Mouse (Mus musculus): Measurements from ENCODE around the gene Cr2. TPM values are rescaled to one million over a fixed set of nuclear protein-coding genes. Genes with fewer than 3 reads are reported as not detected.

Gene Cr2
- polyA plus RNA-seq, 1 experiment = not detected

DNA sequence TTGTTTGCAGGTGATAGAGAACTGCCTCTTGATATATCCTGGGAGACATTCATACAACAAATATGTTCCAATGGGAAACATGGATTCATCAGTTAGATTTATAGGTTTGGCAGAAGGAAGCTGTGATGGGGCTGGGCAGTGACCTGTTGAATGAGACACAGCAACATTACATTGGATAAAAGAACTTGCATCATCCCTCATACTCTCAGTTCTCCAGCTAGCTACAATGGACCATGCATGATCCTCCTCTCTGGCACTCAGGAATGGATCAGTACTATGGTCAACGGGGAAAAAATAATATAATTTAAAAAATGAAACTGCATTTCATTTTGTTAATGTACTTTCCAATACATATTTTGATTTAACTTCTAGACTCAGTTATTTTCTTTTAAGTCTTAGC lies 46.6 kb downstream of the Cr2 start:
- Histone ChIP-seq H3K4me1 (ENCODE audit: control insufficient read depth, insufficient read depth, low read length) (no peaks in the 10 kb centered on the region), H3K27ac (ENCODE audit: insufficient read depth, low read length) (no peak overlapping the region), H3K4me3 (ENCODE audit: insufficient read depth, low read length) (no peak overlapping the region)
- peak; percentile 38; the same call in 1 of the 2 replicates for TF ChIP-seq POLR2A (IDR thresholded peaks at IDR 0.05; ENCODE audit: low read depth, low read length)
- TF ChIP-seq CTCF (IDR thresholded peaks at IDR 0.05; ENCODE audit: borderline replicate concordance, insufficient read depth, low read length) = no peak

DNA sequence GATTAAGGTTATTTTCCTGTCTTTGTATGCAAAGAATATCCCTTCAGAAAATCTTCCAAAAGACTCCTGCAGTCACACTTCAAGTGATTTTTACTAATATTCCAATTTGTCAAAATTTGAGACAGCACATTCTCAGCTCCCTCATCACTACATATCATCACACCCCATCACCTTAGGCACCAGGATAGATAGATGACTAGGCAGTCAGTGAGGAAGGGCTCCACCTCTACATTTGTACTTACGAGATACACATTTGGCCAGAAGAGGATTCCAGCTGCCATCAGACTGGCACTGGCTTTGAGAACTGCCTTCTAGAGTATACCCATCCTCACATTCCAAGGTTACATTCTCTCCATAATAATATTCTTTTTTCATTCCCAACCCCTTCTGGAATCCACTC lies 62.1 kb downstream of the Cr2 start:
- no peak overlapping the region for H3K4me3 ChIP-seq (ENCODE audit: insufficient read depth, low read length)
- TF ChIP-seq CTCF (IDR thresholded peaks at IDR 0.05; ENCODE audit: borderline replicate concordance, insufficient read depth, low read length) = no peak
- no peak for TF ChIP-seq POLR2A (IDR thresholded peaks at IDR 0.05; ENCODE audit: low read depth, low read length)

DNA sequence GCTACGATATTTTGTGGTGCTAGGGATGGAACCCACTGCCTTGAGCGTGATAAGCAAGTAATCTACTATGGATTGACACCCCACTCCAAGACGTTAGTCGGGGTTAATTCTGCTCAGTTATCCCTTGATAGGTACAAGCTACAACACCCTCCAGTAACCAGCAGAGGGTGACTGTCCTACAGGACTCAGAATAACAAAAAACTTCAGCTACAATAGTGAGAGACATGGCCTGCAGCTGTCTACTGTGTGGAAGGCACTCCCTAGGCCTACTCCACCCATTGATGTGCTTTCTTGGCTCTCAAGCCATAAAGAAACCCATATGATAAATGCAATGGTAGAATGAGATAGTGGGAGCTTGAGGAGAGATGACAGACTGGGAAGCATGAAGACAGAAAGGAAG lies 62.9 kb downstream of the Cr2 start:
- Histone ChIP-seq H3K27ac (ENCODE audit: insufficient read depth, low read length) (no peak overlapping the region), H3K4me3 (ENCODE audit: insufficient read depth, low read length) (no peak overlapping the region), H3K4me1 (ENCODE audit: control insufficient read depth, insufficient read depth, low read length) (no peaks in the 10 kb centered on the region)
- TF ChIP-seq POLR2A (IDR thresholded peaks at IDR 0.05; ENCODE audit: low read depth, low read length) = no peak
- TF ChIP-seq CTCF (IDR thresholded peaks at IDR 0.05; ENCODE audit: borderline replicate concordance, insufficient read depth, low read length) = no peak

More for the DNA sequence above, 62.1 kb downstream of the Cr2 start:
- Histone ChIP-seq H3K27ac (ENCODE audit: insufficient read depth, low read length) (no peak overlapping the region), H3K4me1 (ENCODE audit: control insufficient read depth, insufficient read depth, low read length) (no peaks in the 10 kb centered on the region)

DNA sequence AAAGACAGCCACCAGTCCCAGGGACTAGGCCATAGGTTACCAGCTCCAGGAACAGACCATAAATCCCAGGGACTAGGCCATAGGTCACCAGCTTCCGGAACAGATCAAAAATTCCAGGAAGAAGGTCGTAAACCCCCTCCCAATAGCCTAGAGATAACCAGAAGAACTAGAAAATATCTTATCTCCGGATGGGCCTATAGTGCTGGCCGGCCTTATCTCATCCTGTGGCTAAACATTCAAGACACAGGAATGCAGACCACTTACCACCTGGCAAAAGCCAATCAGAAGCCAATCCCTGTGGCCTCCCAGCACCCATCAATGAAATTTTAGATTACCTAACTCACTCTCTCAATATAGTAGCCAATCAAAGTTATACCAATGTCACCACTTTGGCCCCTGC lies 75.8 kb downstream of the Cr2 start:
- TF ChIP-seq POLR2A (IDR thresholded peaks at IDR 0.05; ENCODE audit: low read depth, low read length) (no peak), CTCF (IDR thresholded peaks at IDR 0.05; ENCODE audit: borderline replicate concordance, insufficient read depth, low read length) (no peak)
- Histone ChIP-seq H3K4me1 (ENCODE audit: control insufficient read depth, insufficient read depth, low read length) (no peaks in the 10 kb centered on the region), H3K27ac (ENCODE audit: insufficient read depth, low read length) (no peak overlapping the region), H3K4me3 (ENCODE audit: insufficient read depth, low read length) (no peak overlapping the region)

DNA sequence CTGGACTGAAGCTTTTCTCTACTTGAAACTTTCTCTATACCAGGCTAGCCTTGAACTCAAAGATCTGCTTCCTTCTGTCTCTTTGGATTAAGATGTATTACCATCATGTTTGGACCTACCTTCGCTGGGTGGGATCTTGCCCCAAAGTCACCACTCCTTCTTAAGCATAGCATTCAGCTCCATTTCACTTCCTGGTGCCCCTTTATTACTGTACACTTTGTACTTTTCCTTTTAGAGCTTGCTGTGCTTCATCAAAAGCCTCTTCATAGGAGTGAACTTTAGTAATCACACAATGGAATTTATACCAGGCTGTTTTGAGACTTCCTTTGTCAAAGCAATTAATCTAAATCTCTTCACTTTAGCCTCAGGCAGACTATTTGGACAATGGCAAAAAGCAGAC lies 78.5 kb downstream of the Cr2 start:
- Histone ChIP-seq H3K4me1 (ENCODE audit: control insufficient read depth, insufficient read depth, low read length) (no peaks in the 10 kb centered on the region), H3K27ac (ENCODE audit: insufficient read depth, low read length) (no peak overlapping the region), H3K4me3 (ENCODE audit: insufficient read depth, low read length) (no peak overlapping the region)
- TF ChIP-seq CTCF (IDR thresholded peaks at IDR 0.05; ENCODE audit: borderline replicate concordance, insufficient read depth, low read length) (no peak), POLR2A (IDR thresholded peaks at IDR 0.05; ENCODE audit: low read depth, low read length) (no peak)

DNA sequence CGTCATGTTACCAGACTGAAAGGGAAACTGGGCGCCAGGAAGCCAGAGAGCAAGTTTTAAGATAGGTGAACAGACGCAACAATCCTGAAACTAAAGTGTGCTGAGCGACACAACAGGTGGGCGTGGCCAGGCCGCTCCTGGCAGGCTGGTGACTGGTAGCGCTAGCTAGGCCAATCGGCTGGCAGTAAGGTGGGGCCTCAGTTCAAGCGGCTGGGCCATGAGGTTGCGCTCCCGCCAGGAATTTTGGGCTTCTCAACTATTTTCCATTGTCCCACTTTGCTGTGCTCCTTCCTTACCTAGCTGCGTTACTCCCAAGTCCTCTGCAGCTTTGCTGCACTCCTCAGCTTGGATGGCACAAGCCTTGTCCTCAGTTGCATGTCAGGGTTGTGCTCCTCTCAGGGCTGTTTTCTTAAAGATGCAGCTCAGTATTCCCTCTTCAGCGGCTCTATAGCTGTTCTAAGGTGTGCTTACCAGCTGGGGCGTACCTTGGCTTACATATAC lies 84.2 kb downstream of the Cr2 start, which contains the start of gene Cd46:
Gene Cd46, minus strand, starts transcription at position 30 of the 501 bp plus-strand sequence.
- Histone ChIP-seq H3K4me3 (ENCODE audit: insufficient read depth, low read length) (peak within 1 kb of the TSS; percentile 32), H3K4me1 (ENCODE audit: control insufficient read depth, insufficient read depth, low read length) (0 out of 2 replicates have a peak, but pooled peaks cover 2% of the 10 kb centered on the region), H3K27ac (ENCODE audit: insufficient read depth, low read length) (no peak within 1 kb of the TSS)
- no peak for TF ChIP-seq POLR2A (IDR thresholded peaks at IDR 0.05; ENCODE audit: low read depth, low read length)
- TF ChIP-seq CTCF (IDR thresholded peaks at IDR 0.05; ENCODE audit: borderline replicate concordance, insufficient read depth, low read length) = no peak

DNA sequence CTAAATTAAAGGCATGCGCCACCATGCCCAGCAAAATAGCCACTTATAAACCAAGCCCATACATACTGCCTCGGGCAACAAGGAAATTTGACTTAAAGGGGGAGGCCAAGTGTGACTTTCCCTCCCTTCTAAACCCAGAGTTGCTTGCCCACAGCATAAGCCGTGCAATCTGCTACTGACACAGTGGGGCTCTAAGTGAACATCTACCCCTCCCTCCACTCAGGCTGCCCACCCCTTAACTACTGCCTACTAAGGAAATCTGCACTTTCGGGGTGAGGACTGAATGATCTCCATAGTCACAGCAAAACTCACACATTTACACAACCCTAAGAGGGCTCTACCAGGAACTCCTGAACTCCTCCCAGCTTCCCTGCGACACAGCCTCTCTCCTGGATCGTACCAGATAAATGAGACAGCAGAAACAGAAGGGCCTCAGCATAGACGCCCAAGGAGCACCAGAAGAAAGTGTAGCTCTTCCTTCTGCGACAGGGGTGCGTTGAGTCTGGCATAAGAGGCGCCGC lies 84.8 kb downstream of the Cr2 start:
- H3K4me1 ChIP-seq (ENCODE audit: control insufficient read depth, insufficient read depth, low read length) = 0 out of 2 replicates have a peak, but pooled peaks cover 2% of the 10 kb centered on the region
- peak overlapping the region; percentile 32 for H3K4me3 ChIP-seq (ENCODE audit: insufficient read depth, low read length)
- H3K27ac ChIP-seq (ENCODE audit: insufficient read depth, low read length) = no peak overlapping the region
- TF ChIP-seq POLR2A (IDR thresholded peaks at IDR 0.05; ENCODE audit: low read depth, low read length) = no peak
- no peak for TF ChIP-seq CTCF (IDR thresholded peaks at IDR 0.05; ENCODE audit: borderline replicate concordance, insufficient read depth, low read length)

Other genes starting within 250 kb of the Cr2 start
- 7.1 and 7.8 TPM in 2 replicates for gene Cd34, start 237.9 kb downstream of the Cr2 start, polyA plus RNA-seq (2011; ENCODE audit: insufficient read length, low read depth, missing spikeins)
- gene Cd46, start 84.5 kb downstream of the Cr2 start, polyA plus RNA-seq (2011; ENCODE audit: insufficient read length, low read depth, missing spikeins) = 1.7 and 2.2 TPM in 2 replicates
- gene Cr1l, start 45.1 kb downstream of the Cr2 start, polyA plus RNA-seq (2011; ENCODE audit: insufficient read length, low read depth, missing spikeins) = 97.9 and 121 TPM in 2 replicates

Measured in embryonic fibroblast, embryonic 13.5 days (primary cell).